Mouse (Mus musculus): ENCODE measurements around the gene Habp4.
A peak's percentile ranks its signal among the peaks of the same experiment; 100 is the strongest.

The Habp4 gene

GRCm38 (mm10) chr13:64178000-64178399 is 16.4 kb downstream of the Habp4 start:
- no peak for DNase-seq (ENCODE audit: low spot score in 2 of 2)

- DNase-seq (ENCODE audit: low spot score in 2 of 2): no peak
These were observed 17.4 kb downstream of the Habp4 start for GRCm38 (mm10) chr13:64178746-64179652.

- no peak for DNase-seq (ENCODE audit: low spot score in 2 of 2)
These were observed 18.7 kb downstream of the Habp4 start for GRCm38 (mm10) chr13:64180300-64180699.

GRCm38 (mm10) chr13:64180888-64181287 is 19.3 kb downstream of the Habp4 start:
- DNase-seq (ENCODE audit: low spot score in 2 of 2): peak; percentile 52 to 79

GRCm38 (mm10) chr13:64182091-64182490 is 20.5 kb downstream of the Habp4 start:
- DNase-seq (ENCODE audit: low spot score in 2 of 2): no peak

- DNase-seq (ENCODE audit: low spot score in 2 of 2): no peak
These were observed 22.0 kb downstream of the Habp4 start for GRCm38 (mm10) chr13:64183583-64183982.

GRCm38 (mm10) chr13:64184361-64184760 is 22.7 kb downstream of the Habp4 start:
- DNase-seq (ENCODE audit: low spot score in 2 of 2): no peak

- no peak for DNase-seq (ENCODE audit: low spot score in 2 of 2)
These were observed 23.6 kb downstream of the Habp4 start for GRCm38 (mm10) chr13:64185176-64185575.

- DNase-seq (ENCODE audit: low spot score in 2 of 2): no peak
These were observed 24.0 kb downstream of the Habp4 start for GRCm38 (mm10) chr13:64185586-64185985.

GRCm38 (mm10) chr13:64186516-64186915 is 24.9 kb downstream of the Habp4 start:
- DNase-seq (ENCODE audit: low spot score in 2 of 2): no peak

GRCm38 (mm10) chr13:64187065-64187464 is 25.4 kb downstream of the Habp4 start:
- no peak for DNase-seq (ENCODE audit: low spot score in 2 of 2)

GRCm38 (mm10) chr13:64197899-64198298 is 36.3 kb downstream of the Habp4 start:
- no peak for DNase-seq (ENCODE audit: low spot score in 2 of 2)

GRCm38 (mm10) chr13:64198310-64198709 is 36.7 kb downstream of the Habp4 start:
- no peak for DNase-seq (ENCODE audit: low spot score in 2 of 2)

- DNase-seq (ENCODE audit: low spot score in 2 of 2): no peak
These were observed 39.3 kb downstream of the Habp4 start for GRCm38 (mm10) chr13:64200911-64201310.

- no peak for DNase-seq (ENCODE audit: low spot score in 2 of 2)
These were observed 43.1 kb downstream of the Habp4 start for GRCm38 (mm10) chr13:64204726-64205125.

- no peak for DNase-seq (ENCODE audit: low spot score in 2 of 2)
These were observed 43.6 kb downstream of the Habp4 start for GRCm38 (mm10) chr13:64205186-64205585.

GRCm38 (mm10) chr13:64208146-64208545 is 46.5 kb downstream of the Habp4 start:
- DNase-seq (ENCODE audit: low spot score in 2 of 2): no peak

- DNase-seq (ENCODE audit: low spot score in 2 of 2): no peak
These were observed 50.5 kb downstream of the Habp4 start for GRCm38 (mm10) chr13:64211995-64212603.

- no peak for DNase-seq (ENCODE audit: low spot score in 2 of 2)
These were observed 53.3 kb downstream of the Habp4 start for GRCm38 (mm10) chr13:64214891-64215290.

- DNase-seq (ENCODE audit: low spot score in 2 of 2): no peak
These were observed 64.1 kb downstream of the Habp4 start for GRCm38 (mm10) chr13:64225738-64226137.

GRCm38 (mm10) chr13:64226725-64227124 is 65.1 kb downstream of the Habp4 start:
- no peak for DNase-seq (ENCODE audit: low spot score in 2 of 2)

GRCm38 (mm10) chr13:64233139-64233538 is 71.5 kb downstream of the Habp4 start:
- no peak for DNase-seq (ENCODE audit: low spot score in 2 of 2)

- DNase-seq (ENCODE audit: low spot score in 2 of 2): no peak
These were observed 73.6 kb downstream of the Habp4 start for GRCm38 (mm10) chr13:64235062-64235715.

Data from spleen, postnatal 4 days (tissue).